Mouse (Mus musculus): ENCODE data around the gene Tmed1. TPM values are rescaled to one million over a fixed set of nuclear protein-coding genes. Genes with fewer than 3 reads are reported as not detected.
A peak's percentile ranks its signal among the peaks of the same experiment; 100 is the strongest.

Tmed1 gene
- polyA plus RNA-seq (2015; fragmentation: Nextera tagmentation; extraction: Ambion mirVana): 133 and 138 TPM in 2 replicates

- Histone ChIP-seq H3K4me2 (peak within 1 kb of the TSS; percentile 78), H3K4me3 (replicated peaks) (peak within 1 kb of the TSS; percentile 87), H3K27ac (peak within 1 kb of the TSS; percentile 97), H3K4me1 (peaks cover 43% of the 10 kb centered on the region), H3K9me3 (replicated peaks) (no peaks in the 10 kb centered on the region), H3K27me3 (no peaks in the 10 kb centered on the region), H3K36me3 (peaks cover 42% of the 10 kb centered on the region), H3K9ac (peak within 1 kb of the TSS; percentile 82)
- peak; percentile 95 for ATAC-seq (replicated peaks; ENCODE audit: low FRiP score)
- under 1% methylated on average over 44 of the region's 44 CpGs for WGBS
Observed at GRCm38 (mm10) chr9:21509772-21510688, at the start of gene Tmed1. Gene Tmed1 (minus strand): TSS chr9:21510252.

DNA sequence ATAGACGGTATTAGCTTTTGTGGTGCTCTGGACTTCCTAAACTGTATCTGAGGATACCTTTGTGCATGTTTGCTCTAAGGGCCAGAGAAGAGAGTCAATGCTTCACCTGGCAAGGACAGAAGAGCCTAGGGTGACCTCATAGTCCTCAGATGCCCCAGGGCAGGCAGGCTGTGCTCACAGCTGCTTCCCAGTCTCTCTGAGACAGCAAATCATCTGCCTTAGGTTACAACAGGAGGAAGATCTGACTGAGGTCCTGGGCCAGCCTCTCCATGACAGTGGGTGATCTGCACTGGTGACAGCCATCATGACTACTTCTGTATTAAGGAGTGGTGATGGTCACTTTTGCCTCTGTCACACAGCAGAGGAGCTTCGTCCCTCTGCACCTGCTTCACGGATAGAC is 49.1 kb upstream of the Tmed1 start:
- no peak overlapping the region for H3K27ac ChIP-seq
- no peak for ATAC-seq (replicated peaks; ENCODE audit: low FRiP score)
- H3K4me3 ChIP-seq (replicated peaks): no peak overlapping the region
- no peaks in the 10 kb centered on the region for H3K9me3 ChIP-seq (replicated peaks)
- H3K4me1 ChIP-seq: peaks cover 12% of the 10 kb centered on the region
- H3K36me3 ChIP-seq: peaks cover 32% of the 10 kb centered on the region
- WGBS: 92% methylated on average over 3 of the region's 3 CpGs
- no peak overlapping the region for H3K4me2 ChIP-seq
- no peak overlapping the region for H3K9ac ChIP-seq
- no peaks in the 10 kb centered on the region for H3K27me3 ChIP-seq

DNA sequence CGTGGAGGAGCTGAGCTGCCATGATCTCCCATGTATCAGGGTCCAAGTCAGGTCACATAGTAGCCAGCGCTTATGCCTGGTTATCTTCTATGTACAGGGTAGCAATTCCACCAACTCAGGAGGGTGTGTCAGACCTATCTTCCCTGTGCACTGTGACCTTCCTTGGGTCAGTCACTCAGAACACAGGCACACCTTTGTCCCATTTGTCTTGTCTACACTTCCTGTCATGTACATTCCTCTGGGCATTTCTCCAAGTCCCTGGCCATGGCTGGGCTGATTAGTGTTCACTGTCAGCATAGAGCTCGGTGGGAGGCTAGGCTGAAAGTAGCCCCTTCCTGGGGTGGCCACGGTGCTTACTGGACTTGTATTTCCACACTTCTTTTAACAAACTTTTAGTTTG is 48.3 kb upstream of the Tmed1 start:
- H3K4me3 ChIP-seq (replicated peaks): no peak overlapping the region
- peak; percentile 77 for ATAC-seq (replicated peaks; ENCODE audit: low FRiP score)
- peaks cover 37% of the 10 kb centered on the region for H3K36me3 ChIP-seq
- H3K9me3 ChIP-seq (replicated peaks): no peaks in the 10 kb centered on the region
- H3K27me3 ChIP-seq: no peaks in the 10 kb centered on the region
- H3K4me2 ChIP-seq: no peak overlapping the region
- no peak overlapping the region for H3K27ac ChIP-seq
- no peak overlapping the region for H3K9ac ChIP-seq
- 76% methylated on average over 4 of the region's 4 CpGs for WGBS
- peaks cover 12% of the 10 kb centered on the region for H3K4me1 ChIP-seq

- Histone ChIP-seq H3K27ac (no peak overlapping the region), H3K9ac (no peak overlapping the region), H3K27me3 (no peaks in the 10 kb centered on the region), H3K4me2 (no peak overlapping the region), H3K4me1 (peaks cover 12% of the 10 kb centered on the region), H3K4me3 (replicated peaks) (no peak overlapping the region), H3K9me3 (replicated peaks) (no peaks in the 10 kb centered on the region), H3K36me3 (peaks cover 40% of the 10 kb centered on the region)
- WGBS: 87% methylated on average over 2 of the region's 2 CpGs
- ATAC-seq (replicated peaks; ENCODE audit: low FRiP score): no peak
Observed at GRCm38 (mm10) chr9:21557556-21557955, 47.5 kb upstream of the Tmed1 start.

DNA sequence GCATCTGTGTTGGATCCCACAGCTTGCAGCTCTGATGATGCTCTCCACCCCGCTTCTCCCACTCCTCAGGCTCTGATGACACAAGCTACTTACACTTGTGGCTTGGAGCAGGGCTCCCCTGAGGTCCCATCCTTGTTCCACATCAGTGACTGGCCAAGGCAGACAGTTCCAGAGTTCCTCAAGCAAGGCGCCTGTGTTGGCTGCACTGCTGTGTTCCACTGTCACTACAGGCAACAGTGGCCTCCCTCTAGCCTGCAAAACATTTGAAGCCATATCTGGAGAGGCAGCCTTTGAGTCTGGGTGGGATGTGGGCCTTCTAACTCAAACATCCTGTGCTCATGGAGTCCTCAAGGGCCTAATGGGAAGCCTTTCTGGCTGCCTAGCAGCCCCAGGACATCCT is 46.9 kb upstream of the Tmed1 start:
- no peaks in the 10 kb centered on the region for H3K9me3 ChIP-seq (replicated peaks)
- H3K4me1 ChIP-seq: peaks cover 12% of the 10 kb centered on the region
- peaks cover 40% of the 10 kb centered on the region for H3K36me3 ChIP-seq
- H3K27me3 ChIP-seq: no peaks in the 10 kb centered on the region
- no peak overlapping the region for H3K4me3 ChIP-seq (replicated peaks)
- ATAC-seq (replicated peaks; ENCODE audit: low FRiP score): no peak
- H3K4me2 ChIP-seq: no peak overlapping the region
- H3K27ac ChIP-seq: no peak overlapping the region
- WGBS: 85% methylated on average over 2 of the region's 2 CpGs
- no peak overlapping the region for H3K9ac ChIP-seq

GRCm38 (mm10) chr9:21555198-21555742 is 45.2 kb upstream of the Tmed1 start:
- H3K9ac ChIP-seq: no peak overlapping the region
- peaks cover 38% of the 10 kb centered on the region for H3K36me3 ChIP-seq
- WGBS: 81% methylated on average over 6 of the region's 6 CpGs
- no peak for ATAC-seq (replicated peaks; ENCODE audit: low FRiP score)
- H3K4me2 ChIP-seq: no peak overlapping the region
- H3K4me3 ChIP-seq (replicated peaks): no peak overlapping the region
- no peak overlapping the region for H3K27ac ChIP-seq
- peaks cover 12% of the 10 kb centered on the region for H3K4me1 ChIP-seq
- H3K9me3 ChIP-seq (replicated peaks): no peaks in the 10 kb centered on the region
- H3K27me3 ChIP-seq: no peaks in the 10 kb centered on the region

- WGBS: 87% methylated on average over 6 of the region's 6 CpGs
- no peak overlapping the region for H3K4me3 ChIP-seq (replicated peaks)
- ATAC-seq (replicated peaks; ENCODE audit: low FRiP score): no peak
- no peaks in the 10 kb centered on the region for H3K9me3 ChIP-seq (replicated peaks)
- H3K27me3 ChIP-seq: no peaks in the 10 kb centered on the region
- no peak overlapping the region for H3K27ac ChIP-seq
- no peak overlapping the region for H3K9ac ChIP-seq
- peaks cover 18% of the 10 kb centered on the region for H3K4me1 ChIP-seq
- peaks cover 42% of the 10 kb centered on the region for H3K36me3 ChIP-seq
- no peak overlapping the region for H3K4me2 ChIP-seq
Observed at GRCm38 (mm10) chr9:21553607-21554273, 43.7 kb upstream of the Tmed1 start.

DNA sequence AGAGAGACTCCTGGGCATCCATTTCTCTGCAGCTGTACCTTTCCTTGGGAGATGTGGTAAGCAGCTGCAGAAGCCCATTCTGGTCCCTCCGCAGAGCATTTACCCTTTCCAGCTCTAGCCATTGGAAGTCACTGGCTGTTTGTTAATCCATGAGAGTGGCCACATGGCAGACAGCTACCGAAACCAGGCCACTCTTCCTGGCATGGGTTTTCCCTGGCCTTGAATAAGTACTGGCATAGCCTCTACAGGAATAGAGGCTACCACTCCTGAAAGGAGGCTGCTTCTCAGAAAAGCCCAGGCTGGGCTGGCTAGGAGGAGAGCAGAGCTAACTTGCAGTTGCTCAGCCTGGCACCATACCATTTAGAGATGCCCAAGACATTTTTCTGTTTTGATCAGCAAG is 41.0 kb upstream of the Tmed1 start:
- Histone ChIP-seq H3K4me2 (no peak overlapping the region), H3K27ac (no peak overlapping the region), H3K4me3 (replicated peaks) (no peak overlapping the region), H3K4me1 (peaks cover 16% of the 10 kb centered on the region), H3K9ac (no peak overlapping the region), H3K27me3 (no peaks in the 10 kb centered on the region), H3K36me3 (peaks cover 28% of the 10 kb centered on the region), H3K9me3 (replicated peaks) (no peaks in the 10 kb centered on the region)
- 98% methylated on average over 2 of the region's 2 CpGs for WGBS
- no peak for ATAC-seq (replicated peaks; ENCODE audit: low FRiP score)

DNA sequence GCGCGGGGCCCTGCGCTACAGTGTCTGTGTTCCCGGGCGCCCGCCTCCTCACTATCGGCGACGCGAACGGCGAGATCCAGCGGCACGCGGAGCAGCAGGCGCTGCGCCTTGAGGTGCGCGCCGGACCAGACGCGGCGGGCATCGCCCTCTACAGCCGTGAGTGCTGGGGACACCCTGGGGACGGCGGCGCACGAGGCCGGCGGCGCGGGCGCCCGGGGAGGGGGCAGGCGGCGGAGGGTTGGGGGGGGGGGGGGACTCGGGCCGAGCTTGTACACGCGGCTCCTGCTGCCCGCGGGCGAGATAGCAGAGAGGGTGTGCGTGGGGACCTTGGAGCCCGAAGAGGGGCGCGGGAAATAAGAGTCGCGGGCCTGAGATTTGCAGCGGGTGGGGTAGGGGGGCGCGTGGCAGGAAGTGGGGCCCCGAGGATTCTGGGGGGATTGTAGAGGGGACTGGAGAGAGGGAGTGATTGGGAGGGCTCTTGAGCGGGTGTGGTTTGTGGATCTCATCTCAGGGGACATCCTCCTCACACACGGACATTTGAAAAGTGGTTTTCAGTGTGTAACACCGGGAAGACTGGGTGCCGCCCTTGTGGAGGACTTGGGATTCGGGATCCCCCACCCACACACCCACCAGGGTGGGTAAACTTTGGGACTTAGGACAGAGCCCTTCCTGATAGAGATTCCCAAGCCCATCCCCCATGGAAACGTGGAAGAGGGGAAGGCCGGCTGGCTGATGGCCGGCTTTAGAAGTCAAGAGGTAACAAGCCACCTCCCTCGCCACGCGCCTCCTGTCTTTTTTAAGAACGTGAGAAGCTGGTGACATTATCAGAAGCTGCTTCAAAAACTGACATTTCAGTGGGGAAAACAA is 37.3 kb upstream of the Tmed1 start:
- whole genome bisulfite sequencing: under 1% methylated on average over 56 of the region's 66 CpGs
- peak overlapping the region; percentile 74 for H3K4me2 ChIP-seq
- peak overlapping the region; percentile 86 for H3K4me3 ChIP-seq (replicated peaks)
- peaks cover 33% of the 10 kb centered on the region for H3K4me1 ChIP-seq
- H3K9me3 ChIP-seq (replicated peaks): no peaks in the 10 kb centered on the region
- ATAC-seq (replicated peaks; ENCODE audit: low FRiP score): peak; percentile 23
- H3K27me3 ChIP-seq: no peaks in the 10 kb centered on the region
- peak overlapping the region; percentile 98 for H3K27ac ChIP-seq
- H3K9ac ChIP-seq: peak overlapping the region; percentile 98
- peaks cover 17% of the 10 kb centered on the region for H3K36me3 ChIP-seq

DNA sequence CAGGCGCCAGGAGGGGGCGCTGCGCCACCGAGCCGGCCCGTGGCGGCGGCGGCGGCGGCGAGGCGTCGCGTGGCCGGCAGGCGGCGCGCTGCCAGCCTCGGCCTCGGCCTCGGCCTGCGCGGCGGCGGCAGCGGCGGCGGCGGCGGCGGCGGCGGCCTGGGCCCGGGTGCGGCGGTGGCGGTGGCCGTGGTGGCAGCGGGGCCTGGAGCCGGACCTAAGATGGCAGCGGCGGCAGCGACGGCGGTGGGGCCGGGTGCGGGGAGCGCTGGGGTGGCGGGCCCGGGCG is 36.7 kb upstream of the Tmed1 start, which contains the start of gene Carm1:
Gene Carm1, plus strand, starts transcription at position 106 of the 286 bp plus-strand sequence.
- WGBS: under 1% methylated on average over 35 of the region's 52 CpGs
- Histone ChIP-seq H3K27me3 (no peaks in the 10 kb centered on the region), H3K4me3 (replicated peaks) (peak within 1 kb of the TSS; percentile 86), H3K9ac (peak within 1 kb of the TSS; percentile 98), H3K36me3 (peaks cover 17% of the 10 kb centered on the region), H3K27ac (peak within 1 kb of the TSS; percentile 98), H3K9me3 (replicated peaks) (no peaks in the 10 kb centered on the region), H3K4me2 (peak within 1 kb of the TSS; percentile 74), H3K4me1 (peaks cover 33% of the 10 kb centered on the region)
- ATAC-seq (replicated peaks; ENCODE audit: low FRiP score): no peak

DNA sequence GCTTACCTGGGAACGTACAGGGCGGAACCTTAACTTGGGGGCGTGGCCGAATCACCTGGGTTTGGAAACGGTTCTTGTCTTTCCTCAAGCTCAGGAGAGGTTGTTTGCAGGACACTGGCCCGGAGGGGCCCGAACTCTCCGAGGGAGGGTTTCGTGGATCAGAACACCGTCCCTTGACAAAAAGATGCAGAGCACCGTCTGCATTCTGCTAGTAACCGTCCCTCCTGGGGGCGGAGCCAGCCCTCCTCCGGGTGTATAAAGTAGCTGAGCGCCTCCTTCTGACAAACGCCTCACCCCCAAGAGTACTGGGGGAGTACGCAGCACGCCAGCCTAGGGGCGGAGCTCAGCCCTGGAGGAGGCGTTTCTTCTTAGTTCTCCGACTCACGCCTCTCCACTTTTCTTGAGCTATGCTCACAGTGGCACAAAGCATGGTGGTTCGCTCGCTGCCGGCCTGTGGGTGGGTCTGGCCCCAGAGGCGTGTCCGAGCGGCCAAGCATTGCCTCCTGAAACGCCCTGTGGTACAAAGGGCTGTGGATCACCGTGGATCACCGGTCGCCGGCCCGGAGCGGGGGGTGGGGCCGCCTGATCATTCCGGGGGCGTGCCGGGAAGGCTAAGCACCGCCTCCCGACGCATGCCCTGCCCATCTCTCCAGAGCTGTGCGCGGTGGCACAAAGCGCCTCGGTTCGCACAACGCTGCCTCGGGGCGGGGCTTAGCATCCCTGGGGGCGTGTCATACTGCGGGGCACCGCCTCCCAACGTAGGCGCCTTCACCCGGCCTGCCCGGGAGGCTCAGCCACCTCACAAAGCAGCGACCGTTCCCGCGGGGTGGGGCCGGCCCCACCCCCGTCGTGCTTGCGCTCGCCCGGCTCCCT is 36.1 kb upstream of the Tmed1 start:
- WGBS: under 1% methylated on average over 63 of the region's 67 CpGs
- Histone ChIP-seq H3K27ac (peak overlapping the region; percentile 98), H3K36me3 (peaks cover 16% of the 10 kb centered on the region), H3K9me3 (replicated peaks) (no peaks in the 10 kb centered on the region), H3K4me1 (peaks cover 33% of the 10 kb centered on the region), H3K4me2 (peak overlapping the region; percentile 74), H3K4me3 (replicated peaks) (peak overlapping the region; percentile 86), H3K27me3 (no peaks in the 10 kb centered on the region), H3K9ac (peak overlapping the region; percentile 51)
- ATAC-seq (replicated peaks; ENCODE audit: low FRiP score): peak; percentile 94

Data from kidney, embryonic 15.5 days (tissue).